Mouse (Mus musculus): Measurements from ENCODE around the gene Nme7. TPM values are rescaled to one million over a fixed set of nuclear protein-coding genes. Genes with fewer than 3 reads are reported as not detected.

Nme7 gene
- polyA plus RNA-seq, 1 experiment from 2014 or later: 13.4 TPM

GRCm38 (mm10) chr1:164294071-164294470, 9.8 kb upstream of the Nme7 start:
- Histone ChIP-seq H3K4me3 (no peak overlapping the region), H3K4me1 (no peaks in the 10 kb centered on the region), H3K9me3 (replicated peaks) (no peaks in the 10 kb centered on the region), H3K4me2 (no peak overlapping the region), H3K36me3 (peaks cover 69% of the 10 kb centered on the region), H3K27me3 (replicated peaks) (no peaks in the 10 kb centered on the region), H3K9ac (no peak overlapping the region), H3K27ac (no peak overlapping the region)
- ATAC-seq: no peak
- 87% methylated on average over 6 of the region's 6 CpGs for WGBS (ENCODE audit: insufficient replicate concordance)

- WGBS (ENCODE audit: insufficient replicate concordance): 76% methylated on average over 4 of the region's 5 CpGs
- H3K36me3 ChIP-seq: peaks cover 82% of the 10 kb centered on the region
- no peaks in the 10 kb centered on the region for H3K27me3 ChIP-seq (replicated peaks)
- H3K9ac ChIP-seq: no peak overlapping the region
- no peak for ATAC-seq
- no peaks in the 10 kb centered on the region for H3K4me1 ChIP-seq
- H3K27ac ChIP-seq: no peak overlapping the region
- H3K4me2 ChIP-seq: no peak overlapping the region
- H3K4me3 ChIP-seq: no peak overlapping the region
- no peaks in the 10 kb centered on the region for H3K9me3 ChIP-seq (replicated peaks)
Measured at GRCm38 (mm10) chr1:164296473-164296872, 7.4 kb upstream of the Nme7 start.

- 77% methylated on average over 4 of the region's 4 CpGs for WGBS (ENCODE audit: insufficient replicate concordance)
- no peak for ATAC-seq
Measured at GRCm38 (mm10) chr1:164301949-164302348, 2.0 kb upstream of the Nme7 start.

GRCm38 (mm10) chr1:164307124-164307751, 3.3 kb downstream of the Nme7 start, which contains the start of gene Blzf1:
TSS of gene Blzf1 (minus strand) at chr1:164307489.
- Histone ChIP-seq H3K9me3 (replicated peaks) (no peaks in the 10 kb centered on the region), H3K27me3 (replicated peaks) (no peaks in the 10 kb centered on the region), H3K4me3 (peak within 1 kb of the TSS; percentile 82), H3K27ac (peak within 1 kb of the TSS; percentile 73), H3K9ac (peak within 1 kb of the TSS; percentile 82), H3K4me2 (peak within 1 kb of the TSS; percentile 91), H3K4me1 (peaks cover 14% of the 10 kb centered on the region), H3K36me3 (peaks cover 11% of the 10 kb centered on the region)
- ATAC-seq: peak; percentile 99
- WGBS (ENCODE audit: insufficient replicate concordance): under 1% methylated on average over 35 of the region's 35 CpGs

More at GRCm38 (mm10) chr1:164301949-164302348, 2.0 kb upstream of the Nme7 start:
- Histone ChIP-seq H3K9ac (no peak overlapping the region), H3K27ac (no peak overlapping the region), H3K36me3 (peaks cover 61% of the 10 kb centered on the region), H3K9me3 (replicated peaks) (no peaks in the 10 kb centered on the region), H3K27me3 (replicated peaks) (no peaks in the 10 kb centered on the region), H3K4me3 (no peak overlapping the region), H3K4me1 (peaks cover 5% of the 10 kb centered on the region), H3K4me2 (no peak overlapping the region)

- H3K9me3 ChIP-seq (replicated peaks): no peaks in the 10 kb centered on the region
- H3K4me2 ChIP-seq: peak overlapping the region; percentile 91
- peak overlapping the region; percentile 82 for H3K4me3 ChIP-seq
- H3K36me3 ChIP-seq: peaks cover 9% of the 10 kb centered on the region
- 12% methylated on average over 10 of the region's 10 CpGs for WGBS (ENCODE audit: insufficient replicate concordance)
- H3K9ac ChIP-seq: peak overlapping the region; percentile 69
- no peaks in the 10 kb centered on the region for H3K27me3 ChIP-seq (replicated peaks)
- peak overlapping the region; percentile 41; the same call in 1 of the 2 replicates for H3K27ac ChIP-seq
- no peak for ATAC-seq
- H3K4me1 ChIP-seq: peaks cover 14% of the 10 kb centered on the region
Measured at GRCm38 (mm10) chr1:164307922-164308321, 4.0 kb downstream of the Nme7 start.

- H3K4me1 ChIP-seq: peaks cover 13% of the 10 kb centered on the region
- H3K27me3 ChIP-seq (replicated peaks): no peaks in the 10 kb centered on the region
- H3K9me3 ChIP-seq (replicated peaks): no peaks in the 10 kb centered on the region
- H3K36me3 ChIP-seq: peaks cover 4% of the 10 kb centered on the region
- no peak overlapping the region for H3K4me2 ChIP-seq
- H3K27ac ChIP-seq: no peak overlapping the region
- no peak overlapping the region for H3K9ac ChIP-seq
- WGBS (ENCODE audit: insufficient replicate concordance): 78% methylated on average over 5 of the region's 5 CpGs
- no peak for ATAC-seq
- no peak overlapping the region for H3K4me3 ChIP-seq
Measured at GRCm38 (mm10) chr1:164314085-164314484, 10.2 kb downstream of the Nme7 start.

- H3K27ac ChIP-seq: no peak overlapping the region
- 63% methylated on average over 8 of the region's 8 CpGs for WGBS (ENCODE audit: insufficient replicate concordance)
- ATAC-seq: no peak
- no peaks in the 10 kb centered on the region for H3K9me3 ChIP-seq (replicated peaks)
- H3K4me3 ChIP-seq: no peak overlapping the region
- H3K9ac ChIP-seq: no peak overlapping the region
- peaks cover 4% of the 10 kb centered on the region for H3K36me3 ChIP-seq
- peaks cover 23% of the 10 kb centered on the region for H3K4me1 ChIP-seq
- H3K27me3 ChIP-seq (replicated peaks): no peaks in the 10 kb centered on the region
- H3K4me2 ChIP-seq: no peak overlapping the region
Measured at GRCm38 (mm10) chr1:164315266-164315665, 11.3 kb downstream of the Nme7 start.

- no peak for ATAC-seq
Measured at GRCm38 (mm10) chr1:164316697-164317096, 12.8 kb downstream of the Nme7 start.

GRCm38 (mm10) chr1:164317261-164317660, 13.3 kb downstream of the Nme7 start:
- no peak overlapping the region for H3K27ac ChIP-seq
- no peak overlapping the region for H3K9ac ChIP-seq
- no peaks in the 10 kb centered on the region for H3K27me3 ChIP-seq (replicated peaks)
- no peak overlapping the region for H3K4me2 ChIP-seq
- 55% methylated on average over 9 of the region's 9 CpGs for WGBS (ENCODE audit: insufficient replicate concordance)
- peaks cover 4% of the 10 kb centered on the region for H3K36me3 ChIP-seq
- no peak overlapping the region for H3K4me3 ChIP-seq
- peaks cover 34% of the 10 kb centered on the region for H3K4me1 ChIP-seq
- no peaks in the 10 kb centered on the region for H3K9me3 ChIP-seq (replicated peaks)
- no peak for ATAC-seq

More at GRCm38 (mm10) chr1:164316697-164317096, 12.8 kb downstream of the Nme7 start:
- no peak overlapping the region for H3K4me3 ChIP-seq
- no peak overlapping the region for H3K27ac ChIP-seq
- peaks cover 34% of the 10 kb centered on the region for H3K4me1 ChIP-seq
- peaks cover 4% of the 10 kb centered on the region for H3K36me3 ChIP-seq
- H3K9ac ChIP-seq: no peak overlapping the region
- H3K27me3 ChIP-seq (replicated peaks): no peaks in the 10 kb centered on the region
- H3K9me3 ChIP-seq (replicated peaks): no peaks in the 10 kb centered on the region
- H3K4me2 ChIP-seq: no peak overlapping the region
- 26% methylated on average over 3 of the region's 3 CpGs for WGBS (ENCODE audit: insufficient replicate concordance)

- Histone ChIP-seq H3K36me3 (no peaks in the 10 kb centered on the region), H3K27ac (no peak overlapping the region), H3K4me1 (peaks cover 34% of the 10 kb centered on the region), H3K4me3 (no peak overlapping the region), H3K4me2 (no peak overlapping the region), H3K27me3 (replicated peaks) (no peaks in the 10 kb centered on the region), H3K9ac (no peak overlapping the region), H3K9me3 (replicated peaks) (no peaks in the 10 kb centered on the region)
- 82% methylated on average over 5 of the region's 5 CpGs for WGBS (ENCODE audit: insufficient replicate concordance)
- ATAC-seq: no peak
Measured at GRCm38 (mm10) chr1:164318474-164318873, 14.6 kb downstream of the Nme7 start.

GRCm38 (mm10) chr1:164319542-164320140, 15.7 kb downstream of the Nme7 start:
- 0 out of 2 replicates have a peak overlapping the region, but pooled peaks have one; percentile 15 for H3K27ac ChIP-seq
- peak; percentile 74 for ATAC-seq

GRCm38 (mm10) chr1:164320731-164321130, 16.8 kb downstream of the Nme7 start:
- H3K27ac ChIP-seq: no peak overlapping the region
- H3K4me2 ChIP-seq: no peak overlapping the region
- H3K4me3 ChIP-seq: no peak overlapping the region
- H3K27me3 ChIP-seq (replicated peaks): no peaks in the 10 kb centered on the region
- H3K9ac ChIP-seq: no peak overlapping the region
- H3K9me3 ChIP-seq (replicated peaks): no peaks in the 10 kb centered on the region
- H3K36me3 ChIP-seq: no peaks in the 10 kb centered on the region
- H3K4me1 ChIP-seq: peaks cover 34% of the 10 kb centered on the region
- WGBS (ENCODE audit: insufficient replicate concordance): 79% methylated on average over 5 of the region's 5 CpGs
- no peak for ATAC-seq

More at GRCm38 (mm10) chr1:164319542-164320140, 15.7 kb downstream of the Nme7 start:
- Histone ChIP-seq H3K9ac (no peak overlapping the region), H3K9me3 (replicated peaks) (no peaks in the 10 kb centered on the region), H3K4me2 (peak overlapping the region; percentile 46), H3K4me3 (peak overlapping the region; percentile 10; the same call in 1 of the 2 replicates), H3K27me3 (replicated peaks) (no peaks in the 10 kb centered on the region), H3K36me3 (no peaks in the 10 kb centered on the region), H3K4me1 (peaks cover 34% of the 10 kb centered on the region)
- 30% methylated on average over 14 of the region's 14 CpGs for WGBS (ENCODE audit: insufficient replicate concordance)

Measured in liver, embryonic 12.5 days (tissue).